Mouse (Mus musculus): ENCODE data around the gene Prss54.
"Not testable (repeated sequence)": the region's sequence is repeated elsewhere in the genome, so short reads cannot be mapped to it uniquely, and the experiment has no call there.

Gene Prss54

GRCm38 (mm10) chr8:95576240-95576639 lies at the start of gene Prss54:
Gene Prss54, minus strand, starts transcription at chr8:95576340.
- DNase-seq (ENCODE audit: low spot score in 2 of 2), result no peak

- DNase-seq (ENCODE audit: low spot score in 2 of 2), result no peak
Measured at GRCm38 (mm10) chr8:95624833-95625232, 48.7 kb upstream of the Prss54 start.

- DNase-seq (ENCODE audit: low spot score in 2 of 2), result no peak
Measured at GRCm38 (mm10) chr8:95620046-95620445, 43.9 kb upstream of the Prss54 start.

DNA sequence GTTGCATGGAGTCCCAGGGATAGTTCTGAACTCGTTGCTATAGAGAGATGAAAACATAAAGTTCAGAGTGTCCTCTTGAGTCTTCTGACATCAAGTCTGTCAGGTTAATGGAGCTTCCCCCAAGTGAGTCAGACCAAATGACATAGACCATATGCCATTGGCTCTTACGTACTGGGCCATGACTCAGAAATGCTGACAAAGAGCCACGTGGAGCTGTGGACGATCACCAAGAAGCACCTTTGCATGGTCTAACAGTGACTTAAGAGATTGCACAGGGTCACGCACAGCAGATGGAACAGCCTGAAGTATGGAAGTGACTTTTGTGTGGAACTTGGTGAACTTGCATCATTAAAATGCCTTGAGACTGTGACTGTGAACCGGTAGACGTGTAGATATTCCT lies 40.2 kb upstream of the Prss54 start:
- no peak for DNase-seq (ENCODE audit: low spot score in 2 of 2)

DNA sequence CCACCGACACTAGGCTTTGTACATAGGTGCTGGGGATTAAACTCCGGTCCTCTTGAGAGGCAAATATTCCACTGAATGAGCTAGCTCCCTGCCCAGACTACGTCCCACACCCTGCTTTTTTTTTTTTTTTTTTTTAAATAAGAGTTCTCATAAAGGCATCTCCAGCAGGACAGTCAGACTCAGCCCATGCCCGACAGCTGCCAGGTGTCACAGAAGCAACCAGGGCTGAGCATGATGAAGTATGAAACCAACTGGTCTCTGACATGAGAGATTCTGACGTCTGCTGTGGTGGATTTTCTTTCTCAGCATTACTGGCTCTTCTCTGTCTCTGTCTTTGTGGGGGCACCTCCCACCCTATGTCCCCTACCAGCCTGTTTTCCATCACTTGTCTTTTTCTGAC lies 35.6 kb upstream of the Prss54 start:
- DNase-seq (ENCODE audit: low spot score in 2 of 2), result no peak

DNA sequence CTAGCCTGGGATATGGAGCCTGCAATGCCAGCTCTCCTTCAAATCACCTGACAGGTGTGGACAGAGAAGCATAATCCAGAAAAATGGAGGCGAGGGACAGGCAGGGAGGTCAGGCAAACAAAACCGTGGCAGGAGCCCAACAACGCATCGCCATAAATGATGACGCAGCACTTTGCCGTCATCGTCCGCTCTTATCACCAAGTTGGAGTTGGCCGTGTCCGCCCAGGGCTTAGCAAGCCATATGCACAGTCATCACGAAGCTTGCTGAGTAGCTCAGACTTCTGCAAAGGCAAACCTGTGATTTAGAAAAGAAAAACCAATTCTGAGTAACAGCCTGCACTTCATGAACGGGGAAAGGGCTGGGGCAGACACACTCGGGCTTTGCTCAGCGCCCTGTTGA lies 34.6 kb upstream of the Prss54 start:
- DNase-seq (ENCODE audit: low spot score in 2 of 2), result peak; percentile 28 to 61

- no peak for DNase-seq (ENCODE audit: low spot score in 2 of 2)
Measured at GRCm38 (mm10) chr8:95609406-95609805, 33.3 kb upstream of the Prss54 start.

DNA sequence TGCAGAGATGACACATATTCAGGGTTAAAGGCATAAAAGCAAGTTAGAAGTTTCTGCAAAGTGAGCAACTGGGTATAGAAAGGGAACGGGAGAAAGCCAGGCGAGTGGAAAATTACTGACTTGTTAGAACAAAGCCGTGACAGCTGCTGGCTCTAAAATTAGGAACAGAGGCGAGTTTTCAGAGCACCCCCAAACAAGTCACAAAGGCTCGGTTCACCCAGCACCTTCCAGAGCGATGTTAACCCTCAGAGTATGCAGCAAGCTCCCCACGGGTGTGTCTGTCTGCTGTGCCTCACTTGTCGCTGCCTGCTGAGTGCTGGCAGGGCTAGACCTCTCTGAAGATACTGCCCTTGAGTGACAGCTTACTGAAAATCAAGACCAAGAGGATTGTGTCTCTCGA lies 31.1 kb upstream of the Prss54 start:
- DNase-seq (ENCODE audit: low spot score in 2 of 2), result no peak

DNA sequence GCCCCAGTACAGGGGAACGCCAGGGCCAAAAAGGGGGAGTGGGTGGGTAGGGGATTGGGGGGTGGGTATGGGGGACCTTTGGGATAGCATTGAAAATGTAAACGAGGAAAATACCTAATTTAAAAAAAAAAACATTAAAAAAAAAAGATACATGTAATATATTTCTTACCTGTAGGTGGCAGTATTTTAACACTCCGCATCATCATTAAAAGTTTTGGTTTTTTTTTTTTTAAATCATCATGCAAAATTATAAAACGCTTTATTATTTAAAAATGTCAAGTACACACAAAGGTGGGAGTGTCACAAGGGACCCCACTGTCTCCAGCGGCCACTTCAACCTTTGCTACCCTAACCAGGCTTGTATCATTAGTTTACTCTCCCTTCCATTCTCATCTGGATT lies 30.4 kb upstream of the Prss54 start:
- not testable (repeated sequence) for DNase-seq (ENCODE audit: low spot score in 2 of 2)

DNA sequence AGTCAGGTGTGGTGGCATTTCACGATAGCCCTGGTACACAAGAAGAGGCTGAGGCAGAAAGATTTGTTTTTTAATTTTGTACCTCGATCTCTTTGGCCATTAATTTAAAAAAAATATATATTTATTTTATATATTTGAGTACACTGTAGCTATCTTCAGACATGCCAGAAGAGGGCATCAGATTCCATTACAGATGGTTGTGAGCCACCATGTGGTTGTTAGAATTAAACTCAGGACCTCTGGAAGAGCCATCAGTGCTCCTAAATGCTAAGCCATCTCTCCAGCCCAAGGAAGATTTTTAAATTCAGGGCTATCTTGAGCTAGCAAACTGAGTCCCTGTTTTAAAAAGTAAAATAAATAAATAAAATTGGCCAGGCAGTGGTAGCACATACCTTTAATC lies 26.0 kb upstream of the Prss54 start:
- no peak for DNase-seq (ENCODE audit: low spot score in 2 of 2)

DNA sequence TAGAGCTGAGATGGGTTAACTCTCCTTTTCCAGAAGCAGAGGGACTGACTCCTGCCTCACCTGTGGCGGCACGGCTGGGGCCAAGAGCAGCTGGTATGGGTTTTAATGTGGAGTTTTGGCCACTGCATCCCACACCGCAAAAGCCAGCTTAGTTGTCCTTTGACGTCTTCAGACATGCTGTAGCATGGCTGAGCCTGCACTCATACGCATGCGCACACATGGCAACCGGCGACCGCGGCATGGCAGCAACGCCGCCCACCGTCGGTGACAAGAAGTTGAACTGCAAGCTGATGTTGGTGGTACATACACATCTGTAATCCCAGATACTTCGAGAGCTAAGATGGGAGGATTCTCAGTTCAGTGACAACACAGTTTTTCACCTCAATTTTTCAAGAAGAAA lies 25.2 kb upstream of the Prss54 start:
- DNase-seq (ENCODE audit: low spot score in 2 of 2), result no peak

DNA sequence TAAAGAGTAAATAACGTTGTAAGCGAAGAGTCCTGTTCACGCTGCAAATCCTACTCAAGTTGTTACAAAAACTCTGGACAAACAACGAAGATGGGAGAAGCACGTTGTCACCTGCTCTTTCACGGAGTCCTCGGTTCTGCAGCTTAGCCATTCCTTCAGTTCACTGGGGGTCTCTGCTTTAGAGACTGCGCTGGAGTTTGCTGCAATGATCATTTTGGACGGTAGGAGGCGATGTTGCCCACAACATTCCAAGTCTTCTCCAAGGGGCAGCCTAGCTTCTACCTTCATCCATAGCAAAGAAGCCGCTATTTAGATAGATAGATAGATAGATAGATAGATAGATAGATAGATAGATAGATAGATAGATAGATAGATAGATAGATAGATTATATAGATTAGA lies 23.7 kb upstream of the Prss54 start:
- peak; percentile 58 to 66 for DNase-seq (ENCODE audit: low spot score in 2 of 2)

DNA sequence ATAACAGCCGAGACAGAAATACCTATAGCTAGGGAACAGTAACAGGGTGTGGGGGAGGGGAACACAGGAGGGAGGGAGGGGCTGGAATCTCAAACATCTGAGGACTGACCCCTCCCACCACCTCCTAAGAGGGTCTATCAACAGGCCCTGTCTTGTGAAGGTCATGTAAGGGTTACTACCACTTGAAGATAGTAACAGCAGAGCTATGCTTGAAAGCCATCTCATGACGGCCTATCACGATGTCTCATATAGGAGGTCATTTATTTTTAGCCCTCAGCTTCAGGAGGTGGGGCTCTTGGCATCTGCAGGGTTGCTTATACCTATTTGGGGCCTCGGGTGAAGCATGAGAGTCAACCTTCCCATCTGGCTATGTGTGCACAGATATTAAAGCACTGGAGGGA lies 20.7 kb upstream of the Prss54 start:
- no peak for DNase-seq (ENCODE audit: low spot score in 2 of 2)

DNA sequence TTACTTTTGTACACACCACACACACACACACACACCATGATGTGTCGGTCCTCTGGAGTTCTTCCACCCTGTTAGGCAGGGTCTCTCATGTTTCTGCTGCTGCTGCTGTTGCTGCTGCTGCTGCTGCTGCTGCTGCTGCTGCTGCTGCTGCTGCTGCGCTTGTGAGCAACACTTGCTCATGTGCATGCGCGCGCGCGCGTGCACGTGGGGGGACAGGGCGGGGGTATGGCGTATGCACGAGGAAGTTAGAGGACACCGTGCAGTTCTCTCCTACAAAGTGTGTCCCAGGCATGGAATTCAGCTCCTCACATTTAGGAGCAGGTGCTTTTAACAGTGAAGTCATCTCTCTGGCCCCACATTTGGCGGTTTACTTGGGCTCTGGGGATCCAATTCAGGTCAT lies 19.0 kb upstream of the Prss54 start:
- DNase-seq (ENCODE audit: low spot score in 2 of 2), result no peak

DNA sequence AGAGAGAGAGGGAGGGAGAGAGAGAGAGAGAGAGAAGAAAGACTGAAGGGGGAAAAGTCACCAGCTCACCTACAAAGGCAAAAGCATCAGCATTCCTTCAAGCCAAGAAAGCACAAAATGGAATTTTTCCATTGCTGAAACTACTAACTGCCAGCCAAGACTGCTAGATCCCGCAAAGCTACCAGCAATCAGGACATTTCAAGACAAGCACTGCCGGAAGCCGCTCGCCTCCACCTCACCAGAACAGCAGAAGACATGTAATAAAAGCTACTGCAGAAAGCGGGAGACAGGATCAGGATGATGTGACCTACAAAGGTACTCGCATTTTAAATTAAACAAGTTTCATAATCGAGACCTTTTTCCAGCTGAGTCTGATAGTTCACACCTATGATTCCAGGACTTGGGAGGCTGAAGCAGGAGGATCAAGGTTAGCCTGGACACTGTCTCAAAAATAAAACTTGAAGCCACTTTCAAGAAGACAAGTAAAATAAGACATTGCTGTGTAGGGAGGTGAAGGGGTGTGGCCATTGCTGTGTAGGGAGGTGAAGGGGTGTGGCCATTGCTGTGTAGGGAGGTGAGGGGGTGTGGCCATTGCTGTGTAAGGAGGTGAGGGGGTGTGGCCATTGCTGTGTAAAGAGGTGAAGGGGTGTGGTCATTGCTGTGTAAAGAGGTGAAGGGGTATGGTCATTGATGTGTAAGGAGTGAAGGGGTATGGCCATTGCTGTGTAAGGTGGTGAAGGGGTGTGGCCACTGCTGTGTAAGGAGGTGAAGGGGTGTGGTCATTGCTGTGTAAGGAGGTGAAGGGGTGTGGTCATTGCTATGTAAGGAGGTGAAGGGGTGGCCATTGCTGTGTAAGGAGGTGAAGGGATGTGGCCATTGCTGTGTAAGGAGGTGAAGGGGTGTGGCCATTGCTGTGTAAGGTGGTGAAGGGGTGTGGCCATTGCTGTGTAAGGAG lies 17.6 kb upstream of the Prss54 start:
- no peak for DNase-seq (ENCODE audit: low spot score in 2 of 2)

GRCm38 (mm10) chr8:95592131-95592780 lies 16.1 kb upstream of the Prss54 start:
- peak; percentile 47 to 56 for DNase-seq (ENCODE audit: low spot score in 2 of 2)

DNA sequence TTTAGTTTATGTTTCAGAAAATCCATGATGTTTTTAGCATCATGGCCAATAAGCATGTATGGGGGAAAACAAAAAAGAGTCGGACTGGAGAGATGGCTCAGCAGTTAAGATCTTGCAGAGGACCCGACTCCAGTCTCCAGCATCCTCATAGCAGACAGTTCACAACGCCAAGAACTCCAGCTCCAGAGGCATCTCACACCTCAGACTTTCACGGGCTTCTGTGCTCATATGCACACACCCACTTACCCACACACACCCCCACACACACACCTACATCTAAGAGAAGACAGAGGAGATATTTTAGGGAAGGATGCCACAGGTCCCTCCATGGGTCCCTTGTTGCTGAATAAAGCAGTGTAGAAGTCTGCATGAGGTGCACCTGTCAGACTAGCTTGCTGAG lies 14.4 kb upstream of the Prss54 start:
- DNase-seq (ENCODE audit: low spot score in 2 of 2), result no peak

DNA sequence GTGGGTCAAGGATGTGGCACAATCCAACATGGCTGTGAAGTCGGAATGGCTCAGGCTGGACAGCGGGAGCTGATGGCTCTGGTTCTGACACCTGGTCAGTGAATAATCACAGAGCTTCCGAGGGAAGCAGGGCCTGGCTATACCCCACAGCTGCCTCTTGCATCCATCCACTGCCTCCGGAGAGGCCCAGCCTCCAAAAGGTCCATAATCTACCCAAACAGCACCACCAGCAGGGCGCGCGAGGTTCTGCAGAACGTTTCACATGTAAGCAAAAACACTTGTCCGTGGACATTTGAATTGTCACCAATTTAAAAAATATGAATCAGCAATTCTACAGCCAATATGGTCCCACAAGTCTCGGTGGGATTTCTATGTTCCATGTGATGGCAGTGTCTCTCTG lies 13.1 kb upstream of the Prss54 start:
- no peak for DNase-seq (ENCODE audit: low spot score in 2 of 2)

DNA sequence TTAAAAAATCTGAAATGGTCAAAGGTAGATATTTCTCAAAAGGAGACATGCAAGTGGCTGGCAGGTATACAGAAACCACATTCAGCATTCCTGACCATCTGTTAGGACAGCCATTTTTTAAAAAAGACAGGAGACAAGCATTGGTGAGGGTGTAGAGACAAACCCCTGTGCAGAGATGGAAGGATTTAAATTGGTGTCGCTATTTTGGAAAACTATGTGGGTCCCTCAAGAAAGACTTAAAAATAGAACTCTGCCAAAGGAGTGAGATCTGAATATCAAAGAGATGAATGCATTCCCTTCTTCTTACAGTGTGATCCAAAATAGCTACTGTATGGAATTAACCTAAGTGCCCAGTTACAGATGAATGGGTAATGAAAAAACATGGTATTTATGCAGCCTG lies 11.2 kb upstream of the Prss54 start:
- no peak for DNase-seq (ENCODE audit: low spot score in 2 of 2)

GRCm38 (mm10) chr8:95573146-95573545 lies 3.0 kb downstream of the Prss54 start:
- DNase-seq (ENCODE audit: low spot score in 2 of 2), result no peak

GRCm38 (mm10) chr8:95566809-95567208 lies 9.3 kb downstream of the Prss54 start:
- DNase-seq (ENCODE audit: low spot score in 2 of 2), result no peak

DNA sequence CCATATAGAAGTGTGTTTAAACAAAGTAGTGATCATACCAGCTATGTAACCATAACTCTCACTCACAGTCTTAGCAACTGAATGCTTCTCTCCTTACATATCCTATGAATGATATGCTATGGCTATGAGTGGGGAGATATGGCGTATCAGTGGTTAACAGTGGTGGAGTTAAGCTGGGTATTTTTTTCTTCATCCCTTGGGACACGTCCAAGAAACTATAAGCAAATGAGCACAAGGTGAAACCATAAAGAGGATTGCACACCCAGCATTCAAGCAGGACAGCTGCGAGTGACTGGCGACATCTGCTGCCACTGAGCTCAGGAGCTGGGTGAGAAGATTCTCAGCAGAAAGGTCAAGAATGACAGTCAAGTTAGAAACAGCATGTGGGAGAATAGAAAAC lies 9.9 kb downstream of the Prss54 start:
- DNase-seq (ENCODE audit: low spot score in 2 of 2), result no peak

- no peak for DNase-seq (ENCODE audit: low spot score in 2 of 2)
Measured at GRCm38 (mm10) chr8:95555963-95556362, 20.2 kb downstream of the Prss54 start.

Measured in spleen, postnatal 10 days (tissue).